Mouse (Mus musculus): ENCODE measurements around the gene Ano6. TPM values are rescaled to one million over a fixed set of nuclear protein-coding genes. Genes with fewer than 3 reads are reported as not detected.

The Ano6 gene
- total RNA-seq, 2 experiments from 2014 or later = 26.7 TPM

DNA sequence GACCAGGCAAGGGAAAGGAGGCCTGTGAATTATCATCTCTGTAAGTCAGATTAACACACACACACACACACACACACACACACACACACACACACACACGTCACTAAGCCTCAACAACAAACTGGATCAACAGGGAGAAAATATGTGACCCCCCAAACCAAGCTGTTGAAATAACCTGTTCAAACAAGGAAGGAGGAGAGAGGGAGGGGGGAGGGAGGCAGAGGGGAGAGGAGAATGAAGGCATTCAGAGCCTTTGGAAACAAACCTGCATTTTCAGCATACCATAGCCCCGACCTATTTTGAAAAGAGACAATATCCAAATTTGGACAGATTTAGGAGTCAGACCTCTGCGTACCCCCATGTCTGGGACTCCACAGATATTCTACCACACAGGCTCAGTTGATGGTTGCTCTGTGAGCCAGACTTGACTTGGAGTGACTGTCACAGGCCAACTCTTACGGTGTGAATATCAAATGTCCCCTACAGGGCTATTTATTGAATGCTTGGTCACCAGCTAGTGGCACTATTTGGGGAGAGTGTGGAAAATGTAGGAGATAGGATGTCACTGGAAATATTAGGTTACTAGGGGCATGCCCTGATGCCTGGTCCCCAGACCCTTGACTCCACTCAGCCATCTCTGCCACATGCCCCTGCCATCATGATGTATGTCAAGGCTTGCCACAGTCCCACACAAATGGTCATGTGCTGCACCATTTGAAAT is 185.7 kb downstream of the Ano6 start:
- DNase-seq = no peak

DNA sequence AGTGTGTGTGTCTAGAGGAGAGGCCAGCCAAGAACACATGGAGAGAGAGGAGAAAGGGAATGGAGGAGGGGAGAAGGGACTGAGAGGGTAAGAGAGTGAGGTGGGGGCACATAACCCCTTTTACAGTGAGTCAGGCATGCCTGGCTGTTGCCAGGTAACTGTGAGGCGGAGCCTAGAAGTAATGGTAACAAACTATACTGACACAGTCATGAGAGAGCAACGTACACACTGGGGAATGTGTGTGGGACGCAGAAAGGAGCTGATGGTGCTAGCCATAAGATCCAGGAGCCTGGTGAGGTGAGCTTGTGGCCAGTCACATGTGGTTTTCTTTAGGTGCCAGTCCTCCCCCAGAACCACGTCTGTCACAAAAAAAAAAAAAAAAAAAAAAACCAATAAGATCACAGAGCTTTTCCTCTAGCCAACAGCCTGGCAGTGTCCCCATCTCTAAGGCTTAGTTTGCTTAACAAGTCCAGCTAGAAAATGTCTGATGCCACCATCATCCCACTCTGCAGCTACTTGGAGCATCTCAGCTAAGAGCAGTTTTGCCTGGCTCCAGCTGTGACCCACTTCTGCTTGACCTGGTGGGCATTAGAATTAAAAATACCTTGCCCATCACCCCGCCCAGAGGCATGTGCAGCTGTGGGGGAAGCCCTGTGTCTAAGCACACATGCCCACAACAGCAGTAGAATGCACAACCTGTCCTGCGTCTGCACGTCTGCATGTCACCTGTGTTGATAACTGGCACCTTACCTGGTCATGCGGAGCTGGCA is 186.7 kb downstream of the Ano6 start:
- DNase-seq = no peak

DNA sequence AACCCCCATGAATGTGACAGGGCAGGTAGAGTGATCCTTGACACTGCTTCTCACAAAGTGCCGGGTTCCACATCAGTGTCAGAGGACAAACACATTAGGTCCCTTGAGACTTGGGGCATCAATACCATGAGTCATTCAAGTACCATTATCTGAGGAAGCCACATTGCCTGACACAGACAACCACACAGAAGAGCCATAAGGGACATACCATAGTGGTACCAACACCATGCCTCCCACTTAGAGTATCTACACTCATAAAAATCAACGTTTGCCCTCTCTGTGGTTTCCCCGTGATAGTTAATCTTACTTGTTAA is 187.3 kb downstream of the Ano6 start:
- DNase-seq = no peak

DNA sequence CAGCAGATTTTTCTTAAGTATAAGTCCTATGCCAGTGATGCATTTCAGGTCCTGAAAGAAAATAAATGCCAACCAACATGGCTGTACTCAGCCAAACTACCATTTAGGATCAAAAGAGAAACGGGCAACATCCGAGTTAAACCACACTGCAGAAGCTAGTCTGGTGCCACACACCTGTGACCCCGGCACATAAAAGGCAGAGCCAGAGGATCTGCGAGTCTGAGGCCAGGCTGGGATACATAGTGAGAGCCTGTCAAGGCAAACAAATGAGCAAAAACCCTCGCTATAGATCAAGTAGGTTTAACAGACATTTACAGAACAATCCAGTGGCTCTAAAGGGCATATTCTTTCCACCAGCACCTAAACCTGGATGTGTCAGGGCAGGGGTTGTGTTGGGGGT is 190.0 kb downstream of the Ano6 start:
- DNase-seq = no peak

DNA sequence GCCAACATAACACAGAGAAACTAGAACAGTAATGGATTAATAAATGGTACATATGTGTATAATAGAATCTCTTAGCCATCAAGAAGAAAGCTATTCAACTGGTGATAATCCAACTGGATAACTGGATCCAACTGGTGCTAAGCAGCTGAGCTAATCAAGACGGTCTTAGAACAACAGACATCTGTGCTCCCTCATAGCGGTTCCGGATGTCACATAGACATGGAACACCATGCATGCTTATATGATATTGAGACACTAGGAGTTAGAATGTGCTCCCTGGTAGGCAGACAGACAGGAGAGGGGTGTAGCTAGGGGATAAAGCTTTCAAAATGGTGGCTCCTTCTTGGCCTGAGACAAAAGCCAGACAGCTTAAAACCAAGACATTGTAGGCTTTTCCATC is 197.3 kb downstream of the Ano6 start:
- DNase-seq = no peak

DNA sequence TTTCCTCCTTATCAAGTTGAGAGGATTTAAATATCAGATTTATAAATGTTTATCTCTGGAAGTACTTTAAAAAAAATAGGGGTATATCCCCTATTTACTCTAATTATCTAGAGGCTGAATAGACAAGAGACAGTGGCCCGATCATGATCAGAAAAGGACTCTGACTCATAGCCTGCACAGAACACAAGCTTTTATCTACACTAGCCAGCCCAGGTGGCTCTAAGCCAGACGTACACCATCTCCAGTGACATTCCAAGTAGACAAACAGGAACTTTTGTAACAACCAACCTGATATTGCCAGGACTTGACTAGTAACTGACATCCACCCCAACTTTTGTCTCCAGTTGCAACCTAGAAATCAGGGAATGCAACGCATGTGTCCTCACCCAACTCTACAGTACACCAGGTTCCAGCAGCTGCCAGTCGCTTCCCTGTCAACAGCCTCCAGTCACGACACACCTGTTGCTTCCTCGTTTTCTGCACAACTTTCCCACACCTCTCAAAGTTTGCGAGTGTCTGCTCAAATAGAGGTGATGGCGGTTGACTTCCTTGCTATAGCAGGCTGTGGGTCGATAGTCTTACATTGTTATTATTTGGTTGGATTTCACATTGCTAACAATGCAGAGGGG is 199.0 kb downstream of the Ano6 start:
- DNase-seq = no peak

DNA sequence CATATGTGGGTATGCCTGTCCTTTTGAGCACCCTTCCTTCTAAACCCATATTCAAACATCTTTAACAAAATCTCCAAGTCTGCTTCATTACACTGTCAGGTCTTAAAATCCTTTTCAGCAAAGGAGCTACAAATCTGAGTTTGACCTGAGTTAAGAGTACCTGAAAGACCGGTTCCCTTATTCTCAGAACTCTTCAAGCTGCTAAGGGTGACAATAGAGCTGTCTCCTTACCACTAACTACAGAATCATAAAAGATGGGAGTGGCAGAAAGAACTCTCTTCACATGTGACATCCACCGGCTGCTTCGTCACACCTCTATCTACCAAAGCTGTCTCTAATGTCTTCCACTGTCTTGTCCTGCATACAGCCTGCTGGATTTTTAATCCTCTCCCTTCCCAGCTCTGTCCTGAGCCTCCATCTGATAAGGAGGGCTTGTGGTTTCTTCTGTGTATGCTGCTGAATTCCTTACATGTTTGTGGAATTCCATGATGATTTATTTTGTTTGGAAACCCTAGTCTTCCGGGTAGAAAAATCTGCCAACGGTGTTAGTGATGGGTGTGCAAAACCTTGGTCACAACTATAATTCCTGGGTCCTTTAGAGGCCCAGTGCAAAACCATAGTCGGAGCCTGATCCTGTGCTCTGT is 212.4 kb downstream of the Ano6 start:
- DNase-seq = no peak

DNA sequence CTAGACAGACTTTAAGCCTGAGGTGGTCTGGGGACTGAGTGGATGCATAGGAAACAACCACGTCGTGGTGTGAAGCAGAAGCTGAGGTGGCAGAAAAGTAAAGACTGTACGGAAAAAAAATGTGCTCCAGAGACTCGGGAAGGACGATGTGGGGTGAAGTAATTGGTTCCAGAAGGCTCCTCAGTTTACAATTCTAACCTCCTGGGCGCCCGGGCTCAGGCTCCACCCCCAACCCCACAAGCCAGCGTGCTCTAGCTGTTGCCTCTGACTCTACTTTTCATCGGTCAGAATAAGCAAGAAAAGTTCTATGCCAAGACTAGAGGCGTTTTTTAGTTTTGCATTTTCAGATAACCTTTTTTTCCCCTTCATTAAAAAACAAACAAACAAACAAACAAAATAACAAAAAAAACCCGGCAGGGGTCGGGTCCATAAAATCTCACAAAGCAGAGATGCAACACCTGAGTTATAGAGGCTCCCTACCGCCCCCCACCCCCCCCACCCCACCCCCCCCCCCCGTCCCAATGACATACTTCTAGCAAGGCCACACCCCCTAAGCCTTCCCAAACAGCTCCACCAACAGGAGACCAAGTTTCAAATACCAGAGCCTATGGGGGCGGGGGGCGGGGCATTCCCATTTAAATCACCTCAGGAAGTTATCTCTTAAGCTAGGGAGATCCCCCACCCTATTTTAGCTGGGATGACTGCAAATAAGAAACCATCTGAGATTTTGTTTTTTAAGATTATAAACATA is 221.2 kb downstream of the Ano6 start:
- DNase-seq = no peak

DNA sequence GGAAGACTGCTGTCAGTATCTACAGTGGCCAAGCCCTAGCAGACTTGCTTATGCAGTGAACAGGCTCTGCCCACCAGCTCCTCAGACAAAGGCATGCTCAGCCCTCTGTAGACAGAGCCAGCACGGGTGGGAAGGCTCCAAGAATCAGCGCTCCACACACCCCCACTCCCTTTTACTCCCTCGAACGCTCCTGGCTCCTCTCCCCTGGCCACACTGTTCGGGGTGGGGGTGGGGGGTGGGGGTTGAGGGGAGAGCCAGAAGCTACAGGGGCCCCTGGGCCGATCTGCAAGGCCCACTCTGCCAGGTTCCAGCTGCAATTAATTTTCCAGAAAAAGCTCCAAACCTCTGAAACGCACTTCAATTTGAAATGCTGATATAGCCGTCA is 221.7 kb downstream of the Ano6 start:
- peak; percentile 14 for DNase-seq

DNA sequence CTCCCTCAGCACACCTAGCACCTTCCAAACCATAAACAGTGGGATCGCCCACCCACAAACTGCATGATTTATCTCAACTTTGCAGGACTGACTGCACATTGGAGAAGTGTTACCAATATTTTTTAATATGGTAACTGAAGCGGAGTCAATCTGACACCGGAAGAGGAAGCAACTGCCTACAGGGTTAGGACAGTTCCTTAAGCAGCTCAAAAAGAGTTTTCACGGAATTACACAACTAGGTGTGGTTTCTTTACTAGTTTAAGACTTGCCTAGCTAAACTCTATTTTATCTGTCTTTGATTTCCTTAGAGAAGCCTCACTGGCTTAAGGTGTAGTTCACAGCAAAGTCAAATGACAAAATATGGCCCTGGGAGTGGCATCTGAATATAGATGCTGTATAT is 223.9 kb downstream of the Ano6 start:
- no peak for DNase-seq

DNA sequence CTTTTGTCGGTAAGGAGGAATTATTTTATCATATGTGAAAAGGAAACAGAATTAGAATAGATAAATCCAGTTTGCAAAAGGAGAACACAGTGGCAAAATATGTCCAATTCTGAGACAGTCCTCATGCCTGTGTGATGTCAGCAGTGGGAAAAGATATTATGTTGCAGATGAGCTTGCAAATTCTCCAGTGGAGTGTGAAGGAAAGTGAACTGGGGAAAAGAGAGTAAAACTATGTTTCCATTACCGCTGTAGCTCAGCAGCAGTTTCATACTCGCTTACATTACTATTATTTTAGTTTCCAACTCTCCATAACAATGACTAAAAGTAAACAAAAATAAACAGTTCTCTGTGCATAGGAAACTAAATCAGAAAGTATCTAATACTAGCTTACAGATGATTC is 229.8 kb downstream of the Ano6 start:
- no peak for DNase-seq

DNA sequence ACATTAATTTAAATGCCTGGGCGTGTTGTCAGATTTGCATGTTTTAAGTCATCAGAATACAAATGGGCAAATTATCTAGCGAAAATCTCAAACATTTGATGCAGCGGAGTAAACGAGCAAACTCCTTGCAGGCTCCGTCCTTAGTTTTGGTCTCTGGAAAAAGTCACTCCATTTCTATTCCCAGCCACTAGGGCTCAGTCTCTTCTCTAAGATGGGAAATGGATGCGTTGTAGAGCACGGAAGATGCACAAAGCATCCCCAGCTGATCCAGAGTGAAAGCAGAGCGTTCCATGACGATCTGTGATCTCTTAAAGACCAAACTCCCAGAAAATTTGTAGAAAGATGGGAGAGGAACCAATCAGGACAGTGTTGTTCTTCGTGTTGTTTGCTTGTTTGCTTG is 230.9 kb downstream of the Ano6 start:
- DNase-seq = peak in 1 of 2 experiments; percentile 2

Small RNA genes within 50 kb of the gene (microRNA-seq; reads per million reads assigned to microRNA genes)
- gene Gm25070 = 0 reads per million in 2 experiments

Other genes with a start within 250 kb of the Ano6 start
- gene Dbx2, start 134.9 kb upstream of the Ano6 start, total RNA-seq (2021) = 10 to 100 TPM; 26.8 to 41.9 TPM